Mouse (Mus musculus) embryonic facial prominence, embryonic 12.5 days (tissue): ENCODE measurements at regions not wholly inside any gene's neighbourhood (a gene's known extent, or its start where the extent isn't known, plus 50 kb on each side); places are given as distances from the start of the nearest gene placed in this dataset.

Experiments
- ATAC-seq: fragments of 200-750 bp; cut with Nextera tagmentation; 2 replicates; pipeline ENCODE4 v1.8.0; 2017; ENCODE audit not compliant: insufficient number of reproducible peaks, insufficient read depth, low FRiP score, low TSS enrichment
- H3K27ac ChIP-seq: fragments of 300-500 bp; sonication (generic); 2 replicates; pipeline ENCODE4 v1.5.1; 2016; ENCODE audit warnings: mild to moderate bottlenecking
- H3K27me3 ChIP-seq: fragments of 300-500 bp; sonication (generic); 2 replicates; pipeline ENCODE4 v1.6.1; 2016; ENCODE audit warnings: mild to moderate bottlenecking, moderate library complexity
- H3K36me3 ChIP-seq: fragments of 300-500 bp; sonication (generic); 2 replicates; pipeline ENCODE4 v1.6.1; 2016; ENCODE audit warnings: mild to moderate bottlenecking
- H3K4me1 ChIP-seq: fragments of 300-500 bp; sonication (generic); 2 replicates; pipeline ENCODE4 v1.6.1; 2016
- H3K4me2 ChIP-seq: fragments of 300-500 bp; sonication (generic); replicated peaks from 2 replicates; pipeline ENCODE4 v1.6.1; 2016; ENCODE audit warnings: mild to moderate bottlenecking, moderate library complexity
- H3K4me3 ChIP-seq: fragments of 300-500 bp; sonication (generic); 2 replicates; pipeline ENCODE4 v1.5.1; 2016; ENCODE audit warnings: mild to moderate bottlenecking
- H3K9ac ChIP-seq: fragments of 300-500 bp; sonication (generic); 2 replicates; pipeline ENCODE4 v1.6.1; 2016; ENCODE audit warnings: mild to moderate bottlenecking, moderate library complexity
- H3K9me3 ChIP-seq: fragments of 300-500 bp; sonication (generic); 2 replicates; pipeline ENCODE4 v1.6.1; 2016; ENCODE audit warnings: mild to moderate bottlenecking, moderate library complexity
- WGBS: fragments of 180-500 bp; shearing (Covaris S2); methylation state at CpG from one replicate; pipeline ENCODE4 v1.1.7; 2016; 5-methylcytosine and 5-hydroxymethylcytosine counted together

DNA sequence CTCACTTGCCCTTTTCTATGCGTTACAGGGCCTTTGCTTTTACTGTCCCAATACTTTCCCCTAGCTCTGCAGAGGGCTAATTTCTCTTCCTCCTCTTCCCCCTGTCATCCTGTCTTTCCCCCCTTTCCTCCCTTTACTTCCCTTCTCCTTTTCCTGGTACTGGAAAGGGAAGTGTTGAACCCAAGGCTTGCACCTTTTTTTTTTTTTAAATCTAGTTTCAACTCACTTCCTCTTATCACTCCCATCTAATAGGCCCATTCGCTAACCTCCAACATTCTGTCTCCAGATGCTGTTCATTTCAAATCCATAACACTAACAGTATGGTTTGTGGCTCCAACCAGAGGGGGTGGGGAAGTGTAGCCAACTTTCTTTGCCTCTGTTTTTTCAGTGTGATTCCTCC lies 1148.5 kb upstream of the A1bg start:
- Histone ChIP-seq H3K4me1 (no peaks in the 10 kb centered on the region), H3K4me2 (no peak overlapping the region), H3K9me3 (no peaks in the 10 kb centered on the region), H3K9ac (no peak overlapping the region), H3K36me3 (no peaks in the 10 kb centered on the region), H3K27me3 (no peaks in the 10 kb centered on the region), H3K4me3 (no peak overlapping the region), H3K27ac (no peak overlapping the region)
- WGBS, result 79% methylated on average over 2 of the region's 2 CpGs
- ATAC-seq, result no peak

DNA sequence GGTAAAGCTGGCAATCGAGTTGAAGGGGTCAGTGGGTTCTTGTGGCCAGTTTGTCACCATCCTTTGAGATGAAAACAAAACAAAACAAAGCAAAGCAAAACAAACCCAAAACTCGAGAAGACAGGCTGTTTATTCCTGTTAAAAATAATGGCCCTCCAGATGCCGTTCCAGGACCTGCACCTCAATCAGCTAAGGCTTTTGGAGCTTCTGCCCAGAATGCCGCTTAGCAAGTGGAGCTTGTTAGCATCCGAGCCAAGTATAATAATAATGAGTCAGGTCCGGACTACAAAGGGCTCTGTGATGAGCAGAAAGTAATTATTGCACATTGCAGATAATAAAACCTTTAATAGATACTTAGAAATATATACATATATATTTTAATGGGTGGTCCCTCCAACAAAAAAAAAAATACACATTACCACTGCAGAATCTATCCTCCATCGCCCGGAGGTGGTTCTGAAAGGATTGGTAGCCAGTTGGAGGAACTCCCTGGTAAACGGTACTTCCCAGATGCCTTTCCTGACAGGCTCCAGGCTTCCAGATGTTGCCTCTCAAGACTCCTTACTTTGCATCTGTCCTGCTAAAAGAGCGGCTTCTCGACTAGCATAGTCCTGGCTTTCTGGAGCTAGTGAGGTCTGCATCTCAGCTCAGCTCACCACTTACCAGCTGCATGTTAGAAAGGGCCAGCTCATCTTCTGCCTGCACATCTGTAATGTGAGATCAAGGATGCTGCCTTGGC lies 1145.8 kb upstream of the A1bg start:
- no peak for ATAC-seq
- WGBS, result 74% methylated on average over 11 of the region's 11 CpGs
- H3K9me3 ChIP-seq, result no peaks in the 10 kb centered on the region
- no peak overlapping the region for H3K4me2 ChIP-seq
- H3K4me3 ChIP-seq, result no peak overlapping the region
- H3K4me1 ChIP-seq, result no peaks in the 10 kb centered on the region
- H3K36me3 ChIP-seq, result no peaks in the 10 kb centered on the region
- H3K9ac ChIP-seq, result no peak overlapping the region
- H3K27me3 ChIP-seq, result no peaks in the 10 kb centered on the region
- no peak overlapping the region for H3K27ac ChIP-seq

DNA sequence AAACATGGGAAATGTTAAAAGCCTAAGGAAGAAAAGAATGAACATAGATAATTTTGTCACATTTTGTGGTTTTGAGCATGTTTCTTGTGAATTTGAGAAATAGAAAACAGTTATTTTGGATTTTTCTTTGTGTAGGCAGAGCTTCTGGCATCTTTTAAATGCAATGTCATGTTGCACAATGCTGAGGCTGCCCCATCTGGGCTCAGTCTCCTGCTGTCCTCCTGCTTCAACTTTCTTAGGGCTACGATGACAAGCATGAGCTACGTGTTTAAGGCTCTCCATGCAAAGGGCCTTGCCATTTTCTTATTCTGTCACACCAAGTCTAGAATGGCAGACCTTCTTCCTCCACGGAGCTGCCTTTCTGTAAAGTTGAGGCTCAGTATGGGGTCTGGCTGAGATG lies 1141.6 kb upstream of the A1bg start:
- H3K36me3 ChIP-seq, result no peaks in the 10 kb centered on the region
- H3K9me3 ChIP-seq, result no peaks in the 10 kb centered on the region
- no peaks in the 10 kb centered on the region for H3K27me3 ChIP-seq
- no peaks in the 10 kb centered on the region for H3K4me1 ChIP-seq
- 90% methylated on average over 3 of the region's 3 CpGs for WGBS
- no peak overlapping the region for H3K27ac ChIP-seq
- H3K9ac ChIP-seq, result no peak overlapping the region
- no peak for ATAC-seq
- no peak overlapping the region for H3K4me2 ChIP-seq
- no peak overlapping the region for H3K4me3 ChIP-seq

DNA sequence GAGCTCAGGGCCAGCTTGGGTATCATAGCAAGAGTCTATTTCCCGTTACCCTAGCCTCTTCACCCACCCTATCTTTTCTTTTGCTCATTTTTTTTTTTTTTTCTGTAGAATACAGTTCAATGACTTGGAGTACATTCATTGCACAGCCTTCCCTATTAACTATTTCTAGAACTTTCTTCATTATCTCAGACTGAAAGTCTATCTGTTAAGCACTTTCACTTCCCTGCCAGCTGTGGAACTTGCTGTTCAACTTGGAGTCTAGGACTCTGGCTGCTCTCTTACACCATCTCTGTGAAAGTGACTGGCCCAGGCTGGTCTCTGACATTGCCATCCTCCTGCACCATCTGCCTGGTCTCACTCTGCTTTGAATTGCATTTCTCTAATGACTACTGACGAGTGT lies 1134.6 kb upstream of the A1bg start:
- H3K4me1 ChIP-seq, result peaks cover 5% of the 10 kb centered on the region
- WGBS, result 91% methylated on average over 2 of the region's 2 CpGs
- no peak overlapping the region for H3K27ac ChIP-seq
- no peaks in the 10 kb centered on the region for H3K36me3 ChIP-seq
- H3K4me2 ChIP-seq, result no peak overlapping the region
- H3K9ac ChIP-seq, result no peak overlapping the region
- ATAC-seq, result no peak
- H3K27me3 ChIP-seq, result no peaks in the 10 kb centered on the region
- no peaks in the 10 kb centered on the region for H3K9me3 ChIP-seq
- H3K4me3 ChIP-seq, result no peak overlapping the region

DNA sequence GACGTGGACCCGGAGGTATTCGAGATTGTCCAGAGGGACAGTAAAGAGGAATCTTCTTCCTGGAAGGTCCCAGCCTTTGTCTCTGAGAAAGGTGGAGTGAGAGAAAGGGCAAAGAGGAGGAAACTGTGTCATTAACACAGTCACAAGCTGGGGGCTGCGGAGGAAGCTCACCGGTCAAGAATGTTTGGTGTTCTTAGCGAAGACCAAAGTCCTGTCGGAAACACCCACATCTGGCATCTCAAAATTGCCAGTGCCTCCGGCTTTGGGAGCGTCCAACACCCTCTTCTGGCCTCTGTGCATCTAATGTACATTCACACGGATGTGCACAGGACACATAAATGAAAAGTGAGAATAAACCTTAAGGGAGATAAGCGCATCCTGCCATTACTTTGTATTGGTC lies 1134.1 kb upstream of the A1bg start:
- Histone ChIP-seq H3K4me1 (peaks cover 5% of the 10 kb centered on the region), H3K27me3 (no peaks in the 10 kb centered on the region), H3K4me2 (no peak overlapping the region), H3K9me3 (no peaks in the 10 kb centered on the region), H3K4me3 (no peak overlapping the region), H3K36me3 (no peaks in the 10 kb centered on the region), H3K9ac (no peak overlapping the region), H3K27ac (no peak overlapping the region)
- WGBS, result 89% methylated on average over 11 of the region's 11 CpGs
- no peak for ATAC-seq

DNA sequence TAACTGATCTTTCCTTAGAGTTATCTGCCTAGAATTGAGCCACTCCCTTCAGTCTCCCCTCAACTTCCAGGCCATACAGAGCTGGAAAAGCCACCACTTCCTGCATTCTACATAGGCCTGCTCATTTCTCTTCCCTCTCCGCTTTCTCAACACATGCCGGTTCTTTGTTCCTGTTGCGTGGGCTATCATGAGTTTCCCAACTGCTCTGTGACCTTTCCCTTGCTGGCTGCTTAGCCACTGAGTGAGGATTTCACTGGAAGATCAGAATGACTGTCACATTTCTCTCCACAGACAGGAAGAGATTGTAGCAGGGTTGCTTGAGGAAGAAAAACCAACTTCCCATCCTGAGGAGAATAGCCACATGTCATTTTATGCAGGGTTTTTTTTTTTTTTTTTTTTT lies 1133.6 kb upstream of the A1bg start:
- H3K4me1 ChIP-seq, result peaks cover 5% of the 10 kb centered on the region
- no peak for ATAC-seq
- no peaks in the 10 kb centered on the region for H3K36me3 ChIP-seq
- H3K4me2 ChIP-seq, result no peak overlapping the region
- H3K27me3 ChIP-seq, result no peaks in the 10 kb centered on the region
- no peak overlapping the region for H3K4me3 ChIP-seq
- WGBS, result 85% methylated on average over 3 of the region's 3 CpGs
- H3K9ac ChIP-seq, result no peak overlapping the region
- H3K27ac ChIP-seq, result no peak overlapping the region
- no peaks in the 10 kb centered on the region for H3K9me3 ChIP-seq

DNA sequence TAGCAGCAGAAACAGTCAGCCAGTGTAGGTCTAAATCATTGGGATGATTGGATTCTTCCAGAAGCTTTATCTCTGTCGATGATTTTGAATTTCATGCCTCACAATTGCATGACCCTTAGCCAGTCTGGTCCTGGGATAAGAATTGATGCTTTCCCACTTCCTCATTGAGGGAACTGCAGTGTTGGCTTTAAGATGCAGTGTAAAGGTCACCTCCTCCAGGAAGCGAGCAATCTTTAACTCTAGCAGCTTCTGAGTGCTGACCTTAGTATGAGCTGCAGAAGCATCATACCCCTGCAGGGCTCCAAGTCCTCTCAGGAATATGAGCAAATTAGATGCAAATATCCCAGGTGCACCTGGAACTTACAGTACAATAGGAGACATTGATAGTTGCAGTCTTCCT lies 1132.2 kb upstream of the A1bg start:
- Histone ChIP-seq H3K9me3 (no peaks in the 10 kb centered on the region), H3K9ac (no peak overlapping the region), H3K27me3 (no peaks in the 10 kb centered on the region), H3K4me2 (no peak overlapping the region), H3K36me3 (no peaks in the 10 kb centered on the region), H3K4me3 (no peak overlapping the region), H3K4me1 (peaks cover 5% of the 10 kb centered on the region), H3K27ac (no peak overlapping the region)
- ATAC-seq, result no peak
- WGBS, result 81% methylated on average over 2 of the region's 2 CpGs

DNA sequence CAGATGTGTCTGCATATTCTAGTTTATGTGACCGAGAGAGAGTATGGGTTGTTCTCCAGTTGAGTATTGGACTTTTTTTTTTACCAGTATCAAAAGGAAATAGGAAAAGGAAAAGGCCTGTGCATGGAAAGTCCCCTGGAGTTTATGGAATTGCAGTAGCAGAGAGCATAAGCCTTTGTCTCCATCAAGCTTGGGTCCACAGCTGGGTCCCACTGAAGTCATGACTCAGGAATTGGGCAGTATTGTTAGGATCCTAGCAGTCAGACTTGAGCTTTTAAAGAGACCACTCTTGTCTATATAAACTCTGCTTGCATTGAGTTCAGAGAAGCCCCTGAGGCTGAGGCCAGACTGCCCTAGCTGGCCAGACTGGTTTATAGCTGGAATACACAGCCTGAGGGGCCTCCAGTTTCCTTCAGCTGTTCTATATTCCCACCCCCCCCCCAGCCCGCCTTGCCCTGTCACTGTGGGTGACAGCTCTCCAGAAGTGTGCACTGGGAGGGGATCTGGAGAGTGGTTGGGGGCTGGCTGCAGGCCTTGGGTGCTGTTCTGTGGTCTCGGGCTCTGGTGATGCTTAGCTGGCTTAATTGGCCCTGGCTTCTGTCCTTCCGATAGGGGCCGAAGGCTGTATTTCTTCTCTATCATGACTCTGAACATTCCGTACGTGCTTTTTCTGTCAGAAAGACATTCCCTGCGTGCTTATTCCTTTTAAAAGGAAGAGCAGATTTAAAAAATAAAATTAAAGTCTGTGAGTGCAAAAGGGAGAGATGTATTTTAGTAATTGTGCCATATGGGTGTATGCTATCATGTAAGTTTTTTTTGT lies 1130.8 kb upstream of the A1bg start:
- no peak overlapping the region for H3K27ac ChIP-seq
- H3K4me1 ChIP-seq, result peaks cover 11% of the 10 kb centered on the region
- H3K4me2 ChIP-seq, result no peak overlapping the region
- no peak overlapping the region for H3K9ac ChIP-seq
- no peaks in the 10 kb centered on the region for H3K27me3 ChIP-seq
- 62% methylated on average over 8 of the region's 8 CpGs for WGBS
- peak; percentile 53; the same call in 1 of the 2 replicates for ATAC-seq
- no peak overlapping the region for H3K4me3 ChIP-seq
- H3K9me3 ChIP-seq, result no peaks in the 10 kb centered on the region
- no peaks in the 10 kb centered on the region for H3K36me3 ChIP-seq

DNA sequence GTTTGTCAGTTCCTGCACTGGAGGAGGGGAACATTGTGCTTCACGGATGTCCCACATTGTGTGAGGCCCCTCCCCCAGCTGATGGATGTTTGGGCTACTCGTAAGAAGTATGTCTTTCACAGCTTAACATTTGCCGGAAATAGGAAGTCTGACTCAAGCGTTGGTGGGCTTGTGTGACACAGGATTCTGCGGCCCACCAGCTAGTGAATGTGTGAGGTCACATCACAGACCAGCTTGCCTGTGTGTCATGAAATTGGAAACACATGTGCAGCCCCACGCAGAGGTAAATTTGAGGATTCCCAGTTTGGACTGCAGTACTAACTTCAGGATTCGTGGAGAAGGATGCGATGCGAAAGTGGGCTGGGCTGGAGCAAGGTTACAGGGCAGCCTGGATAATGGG lies 1126.6 kb upstream of the A1bg start:
- H3K4me2 ChIP-seq, result peak overlapping the region; percentile 24
- H3K4me1 ChIP-seq, result peaks cover 11% of the 10 kb centered on the region
- ATAC-seq, result peak; percentile 67

DNA sequence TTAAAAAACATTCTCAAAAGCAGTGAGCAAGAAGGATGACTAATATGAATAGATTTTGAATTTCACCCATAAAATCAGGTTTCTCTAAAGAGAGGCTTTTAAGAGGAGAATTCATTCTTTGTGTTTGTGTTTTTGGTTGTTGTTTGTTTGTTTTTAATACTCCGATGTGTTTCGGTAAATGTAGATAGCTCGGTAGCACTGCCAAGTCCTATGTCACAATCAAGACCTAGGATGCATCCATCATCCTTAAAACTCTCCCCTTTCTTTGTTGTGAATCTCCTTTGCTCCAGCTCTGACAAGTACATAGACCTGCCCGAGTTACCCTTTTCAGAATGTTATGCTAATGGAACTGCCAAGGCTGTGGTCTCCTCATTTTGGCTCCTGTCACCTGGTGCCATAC lies 1126.2 kb upstream of the A1bg start:
- Histone ChIP-seq H3K4me1 (peaks cover 11% of the 10 kb centered on the region), H3K27ac (0 out of 2 replicates have a peak overlapping the region, but pooled peaks have one; percentile 23), H3K4me3 (no peak overlapping the region), H3K9ac (no peak overlapping the region), H3K4me2 (peak overlapping the region; percentile 24), H3K27me3 (no peaks in the 10 kb centered on the region), H3K9me3 (no peaks in the 10 kb centered on the region), H3K36me3 (no peaks in the 10 kb centered on the region)
- no peak for ATAC-seq
- WGBS, result 76% methylated on average over 4 of the region's 4 CpGs

More for the DNA sequence above, 1126.6 kb upstream of the A1bg start:
- Histone ChIP-seq H3K9me3 (no peaks in the 10 kb centered on the region), H3K9ac (no peak overlapping the region), H3K27ac (0 out of 2 replicates have a peak overlapping the region, but pooled peaks have one; percentile 23), H3K27me3 (no peaks in the 10 kb centered on the region), H3K36me3 (no peaks in the 10 kb centered on the region), H3K4me3 (no peak overlapping the region)
- WGBS, result 22% methylated on average over 9 of the region's 9 CpGs

DNA sequence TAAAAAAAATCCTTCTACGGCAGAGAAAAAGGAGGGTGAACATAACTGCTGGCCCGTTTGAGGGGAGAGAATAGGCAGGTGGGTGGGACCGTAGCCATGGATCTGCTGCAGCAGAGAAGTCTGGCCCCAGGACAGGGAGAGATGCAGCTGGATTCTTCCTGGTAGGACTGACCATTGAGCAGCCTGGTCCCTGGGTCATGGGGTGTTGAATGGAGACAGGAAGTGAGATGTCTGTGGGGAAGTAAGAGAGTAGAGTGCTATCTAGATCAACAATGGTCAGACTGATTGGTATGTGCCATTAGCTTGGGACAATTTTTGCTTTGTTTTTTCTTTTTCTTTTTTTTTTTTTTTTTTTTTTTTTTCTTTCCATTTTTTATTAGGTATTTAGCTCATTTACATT lies 1123.5 kb upstream of the A1bg start:
- no peak for ATAC-seq

More for the DNA sequence above, 1123.5 kb upstream of the A1bg start:
- no peaks in the 10 kb centered on the region for H3K27me3 ChIP-seq
- no peak overlapping the region for H3K9ac ChIP-seq
- WGBS, result 77% methylated on average over 3 of the region's 3 CpGs
- H3K4me1 ChIP-seq, result peaks cover 15% of the 10 kb centered on the region; the same call in 1 of the 2 replicates
- H3K4me2 ChIP-seq, result no peak overlapping the region
- no peak overlapping the region for H3K4me3 ChIP-seq
- H3K9me3 ChIP-seq, result no peaks in the 10 kb centered on the region
- no peak overlapping the region for H3K27ac ChIP-seq
- H3K36me3 ChIP-seq, result no peaks in the 10 kb centered on the region
